Comparison of ENCODE assay signal across 8 mouse cellular contexts in the genomic region with DNA sequence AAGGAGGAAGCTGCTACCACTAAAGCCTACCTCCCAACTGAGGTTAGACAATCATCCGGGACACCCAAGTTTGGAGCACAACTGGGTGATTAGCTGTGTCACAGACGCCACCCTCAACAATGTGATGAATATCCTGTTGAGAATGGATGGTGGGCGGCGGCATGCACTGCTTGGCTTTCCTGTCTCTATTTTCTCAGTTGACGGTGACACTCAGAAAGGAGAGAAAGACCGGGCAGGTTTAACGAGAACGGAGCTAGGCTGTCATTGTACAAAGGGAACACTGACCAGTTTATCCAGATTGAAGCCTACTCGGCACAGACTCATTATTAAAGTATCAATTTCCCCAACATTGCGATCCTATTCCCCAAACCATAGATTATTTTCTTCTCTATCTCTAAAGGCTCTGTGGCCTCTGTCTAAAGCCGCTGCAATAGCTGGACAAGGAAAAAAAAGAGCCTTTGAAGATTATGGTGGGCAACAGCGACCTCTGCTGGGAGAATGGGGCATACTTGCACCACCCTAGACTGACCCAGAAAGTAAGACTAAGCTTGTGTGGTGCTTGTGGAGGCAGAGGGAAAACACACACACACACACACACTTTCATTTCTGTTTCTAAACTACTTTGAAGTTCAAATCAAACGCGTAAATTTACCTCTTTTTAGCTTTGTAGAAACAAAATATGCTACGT. TPM values are rescaled to one million over a fixed set of nuclear protein-coding genes. Genes with fewer than 3 reads are reported as not detected.
DNase-seq lines count a peak whose midpoint lies in the region; ATAC-seq lines count a peak whose summit lies in the region.

No protein-coding gene starts in this region.

- no peak overlapping the region for H3K27ac ChIP-seq in intestine, embryonic 14.5 days (ENCODE audit: low read depth)

- ATAC-seq in intestine, embryonic 14.5 days (replicated peaks; ENCODE audit: low FRiP score, low TSS enrichment, low read depth): 0 out of 2 replicates have a peak, but pooled peaks have one; percentile 71
- ATAC-seq in megakaryocyte progenitor cell, adult 5-6 weeks (replicated peaks; ENCODE audit: poor library complexity): peak; percentile 87
- no peak for ATAC-seq in inflammation-experienced regulatory T-cells, adult 6 months

- H3K27me3 ChIP-seq in intestine, embryonic 14.5 days (replicated peaks; ENCODE audit: control insufficient read depth, insufficient read depth, low read length): no peaks in the 10 kb centered on the region

- peaks cover 7% of the 10 kb centered on the region for H3K4me1 ChIP-seq in intestine, embryonic 14.5 days (replicated peaks; ENCODE audit: control insufficient read depth, insufficient read depth, low read length)

- 47% methylated on average over 15 of the region's 15 CpGs for WGBS in intestine, embryonic 14.5 days

- no peak overlapping the region for H3K4me3 ChIP-seq in intestine, embryonic 14.5 days (ENCODE audit: low read depth, low read length)

- DNase-seq in adrenal gland, adult 18-20 months (ENCODE audit: low spot score in 2 of 2): peak; percentile 81
- DNase-seq in embryo, embryonic 10 days (ENCODE audit: low spot score): peak; percentile 81
- peak; percentile 71 for DNase-seq in gastrocnemius, postnatal 25 days
- DNase-seq in intestine, embryonic 14.5 days (ENCODE audit: low spot score): peak; percentile 92
- peak; percentile 65 to 69 for DNase-seq in left cerebral cortex, postnatal 10 days (ENCODE audit: extremely low spot score in 1 of 2, low spot score in 2 of 2)
- DNase-seq in right cerebral cortex, postnatal 14 days: peak; percentile 69

- no peaks in the 10 kb centered on the region for H3K36me3 ChIP-seq in intestine, embryonic 14.5 days (ENCODE audit: control insufficient read depth, insufficient read depth, low read length)

- no peak overlapping the region for H3K9ac ChIP-seq in intestine, embryonic 14.5 days (ENCODE audit: low read length)

- no peaks in the 10 kb centered on the region for H3K9me3 ChIP-seq in intestine, embryonic 14.5 days (ENCODE audit: control insufficient read depth, low read length)

- peak overlapping the region; percentile 24; the same call in 1 of the 2 replicates for H3K4me2 ChIP-seq in intestine, embryonic 14.5 days (ENCODE audit: low read length)

- intact Hi-C loops in left cerebral cortex, postnatal 10 days (cut with DNase I): loop anchor here (1.0 kb wide), 1 partner anchor 496 kb away; no protein-coding TSS in a partner anchor

RNA-seq across cellular contexts. Expression of a gene that starts 29.0 kb away (rescaled TPM):
- total RNA-seq in adrenal gland, adult 18-20 months (2021): under 1 TPM in 1 of 2 experiments, not detected in 1; 0.19 TPM
- total RNA-seq in gastrocnemius, postnatal 25 days (2021): under 1 TPM; 0.21 to 0.46 TPM
- polyA plus RNA-seq in intestine, embryonic 14.5 days (2014; fragmentation: Nextera tagmentation; extraction: Ambion mirVana): 34.5 and 41.3 TPM in 2 replicates
- total RNA-seq in left cerebral cortex, postnatal 10 days (2021): under 1 TPM; 0.11 to 0.14 TPM
- not detected in 2 replicates for total RNA-seq in megakaryocyte progenitor cell, adult 5-6 weeks (2015)
- not detected in 2 replicates for total RNA-seq in megakaryocyte progenitor cell, adult 5-6 weeks (2017)
- polyA plus RNA-seq in inflammation-experienced regulatory T-cells, adult 6 months (2017; shearing (Covaris generic)): under 1 TPM in 2 of 3 experiments, not detected in 1; 0.15 to 0.18 TPM
